Comparison of ENCODE assay signal across 24 mouse cellular contexts in the genomic region with DNA sequence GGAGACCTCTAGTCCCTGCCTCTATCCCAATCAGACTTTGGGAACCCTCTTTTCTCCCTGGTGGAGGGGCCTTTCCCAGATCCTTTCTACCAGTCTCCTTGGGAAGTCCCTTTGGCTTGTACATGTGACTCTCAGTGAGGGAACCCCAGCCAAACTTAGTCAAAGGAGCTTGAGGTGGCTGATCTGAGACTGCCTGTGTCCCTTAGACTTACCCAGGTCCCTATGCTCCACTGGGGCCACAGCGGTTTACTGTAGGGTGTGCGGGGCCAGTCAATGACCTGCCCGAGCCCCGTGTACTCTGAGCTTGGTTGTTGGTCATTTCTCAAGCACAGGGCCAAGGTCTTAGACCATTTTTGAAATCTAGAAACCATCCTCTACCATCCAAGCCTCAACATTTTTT. TPM values are rescaled to one million over a fixed set of nuclear protein-coding genes. Genes with fewer than 3 reads are reported as not detected.
DNase-seq lines count a peak whose midpoint lies in the region; ATAC-seq lines count a peak whose summit lies in the region.
"Had no signal": no experiment of that assay in that cellular context is flagged by ENCODE, and none has a peak within 500 bp of the region (broad histone marks: within the 10 kb centered on the region; RNA-seq: fewer than 3 reads in every experiment).

No protein-coding gene starts in this region.

- peak overlapping the region; percentile 70; the same call in 1 of the 2 replicates for H3K27ac ChIP-seq in forebrain, embryonic 10.5 days
- H3K27ac ChIP-seq in forebrain, embryonic 11.5 days (ENCODE audit: low read depth, low read length), result no peak overlapping the region
- 0 out of 2 replicates have a peak overlapping the region, but pooled peaks have one; percentile 70 for H3K27ac ChIP-seq in heart, embryonic 15.5 days
- peak overlapping the region; percentile 93 for H3K27ac ChIP-seq in liver, embryonic 15.5 days (replicated peaks)
- H3K27ac ChIP-seq: embryonic facial prominence, embryonic 12.5 days; forebrain, embryonic 12.5 days; hindbrain, embryonic 12.5 days; limb, embryonic 15.5 days; midbrain, embryonic 13.5 days; neural tube, embryonic 15.5 days had no signal

- ATAC-seq in forebrain, embryonic 11.5 days (replicated peaks; ENCODE audit: low FRiP score), result no peak
- ATAC-seq in heart, embryonic 15.5 days (replicated peaks; ENCODE audit: insufficient number of reproducible peaks, insufficient read depth, low FRiP score, low read depth), result no peak
- ATAC-seq in liver, embryonic 15.5 days (ENCODE audit: insufficient read depth), result no peak; the same call in 1 of the 2 replicates
- ATAC-seq: inflammation-experienced regulatory T-cells, adult 6 months; midbrain, embryonic 13.5 days had no signal

- H3K9ac ChIP-seq in forebrain, embryonic 11.5 days (ENCODE audit: low read length), result no peak overlapping the region
- no peak overlapping the region for H3K9ac ChIP-seq in heart, embryonic 15.5 days
- H3K9ac ChIP-seq in liver, embryonic 15.5 days, result peak overlapping the region; percentile 86
- H3K9ac ChIP-seq: embryonic facial prominence, embryonic 12.5 days; forebrain, embryonic 12.5 days; hindbrain, embryonic 12.5 days; limb, embryonic 15.5 days; midbrain, embryonic 13.5 days; neural tube, embryonic 15.5 days had no signal

- no peak overlapping the region for H3K4me2 ChIP-seq in forebrain, embryonic 11.5 days (ENCODE audit: low read depth, low read length, severe bottlenecking)
- no peak overlapping the region for H3K4me2 ChIP-seq in heart, embryonic 15.5 days
- peak overlapping the region; percentile 87 for H3K4me2 ChIP-seq in liver, embryonic 15.5 days
- H3K4me2 ChIP-seq: embryonic facial prominence, embryonic 12.5 days; forebrain, embryonic 12.5 days; hindbrain, embryonic 12.5 days; limb, embryonic 15.5 days; midbrain, embryonic 13.5 days; neural tube, embryonic 15.5 days had no signal

- DNase-seq in forebrain, embryonic 10.5 days (ENCODE audit: extremely low spot score, low spot score), result no peak
- no peak for DNase-seq in forebrain, embryonic 11.5 days (ENCODE audit: low spot score)
- no peak for DNase-seq in heart, postnatal 4 days
- peak; percentile 57 for DNase-seq in c-Kit-positive CD71-positive TER-119-positive erythroid progenitor cells, embryonic 14.5 days (ENCODE audit: low spot score)
- DNase-seq in left cerebral cortex, postnatal 14 days (ENCODE audit: low spot score in 2 of 2), result no peak
- DNase-seq in layer of hippocampus, postnatal 25 days (ENCODE audit: extremely low spot score in 1 of 2, low spot score in 1 of 2), result no peak
- DNase-seq: adrenal gland, postnatal 14 days; cerebellum, adult 2 months; gastrocnemius, postnatal 25 days; kidney, adult 9 months; kidney, postnatal 4 days; right cerebral cortex, postnatal 25 days; thymus, postnatal 25 days had no signal

- H3K9me3 ChIP-seq in forebrain, embryonic 10.5 days, result no peaks in the 10 kb centered on the region
- no peaks in the 10 kb centered on the region for H3K9me3 ChIP-seq in forebrain, embryonic 11.5 days (ENCODE audit: control insufficient read depth, low read length)
- H3K9me3 ChIP-seq in heart, embryonic 15.5 days (replicated peaks), result no peaks in the 10 kb centered on the region
- H3K9me3 ChIP-seq in liver, embryonic 15.5 days (replicated peaks), result no peaks in the 10 kb centered on the region
- H3K9me3 ChIP-seq: embryonic facial prominence, embryonic 12.5 days; forebrain, embryonic 12.5 days; hindbrain, embryonic 12.5 days; limb, embryonic 15.5 days; midbrain, embryonic 13.5 days; neural tube, embryonic 15.5 days had no signal

- H3K36me3 ChIP-seq in forebrain, embryonic 10.5 days (replicated peaks), result no peaks in the 10 kb centered on the region
- H3K36me3 ChIP-seq in forebrain, embryonic 11.5 days (ENCODE audit: control insufficient read depth, insufficient read depth, low read length), result no peaks in the 10 kb centered on the region
- no peaks in the 10 kb centered on the region for H3K36me3 ChIP-seq in heart, embryonic 15.5 days
- no peaks in the 10 kb centered on the region for H3K36me3 ChIP-seq in liver, embryonic 15.5 days (replicated peaks)
- H3K36me3 ChIP-seq: embryonic facial prominence, embryonic 12.5 days; forebrain, embryonic 12.5 days; hindbrain, embryonic 12.5 days; limb, embryonic 15.5 days; midbrain, embryonic 13.5 days; neural tube, embryonic 15.5 days had no signal

- WGBS in forebrain, embryonic 10.5 days, result 92% methylated on average over 4 of the region's 4 CpGs
- WGBS in forebrain, embryonic 11.5 days, result 94% methylated on average over 4 of the region's 4 CpGs
- 81% methylated on average over 4 of the region's 4 CpGs for WGBS in heart, embryonic 15.5 days
- WGBS in liver, embryonic 15.5 days (ENCODE audit: insufficient replicate concordance), result 62% methylated on average over 4 of the region's 4 CpGs

- H3K4me1 ChIP-seq in forebrain, embryonic 10.5 days, result peaks cover 14% of the 10 kb centered on the region
- H3K4me1 ChIP-seq in forebrain, embryonic 11.5 days (replicated peaks; ENCODE audit: control insufficient read depth, insufficient read depth, low read length), result no peaks in the 10 kb centered on the region
- H3K4me1 ChIP-seq in heart, embryonic 15.5 days (replicated peaks), result peaks cover 34% of the 10 kb centered on the region
- H3K4me1 ChIP-seq in liver, embryonic 15.5 days (replicated peaks), result peaks cover 97% of the 10 kb centered on the region
- H3K4me1 ChIP-seq: embryonic facial prominence, embryonic 12.5 days; forebrain, embryonic 12.5 days; hindbrain, embryonic 12.5 days; midbrain, embryonic 13.5 days; neural tube, embryonic 15.5 days had no signal

- intact Hi-C loops in left cerebral cortex, postnatal 14 days (cut with DNase I), result no loop called here

- no peak overlapping the region for H3K4me3 ChIP-seq in forebrain, embryonic 10.5 days
- no peak overlapping the region for H3K4me3 ChIP-seq in forebrain, embryonic 11.5 days (ENCODE audit: low read depth, low read length)
- H3K4me3 ChIP-seq in heart, embryonic 15.5 days, result no peak overlapping the region
- peak overlapping the region; percentile 68 for H3K4me3 ChIP-seq in liver, embryonic 15.5 days (replicated peaks)
- H3K4me3 ChIP-seq: embryonic facial prominence, embryonic 12.5 days; forebrain, embryonic 12.5 days; hindbrain, embryonic 12.5 days; limb, embryonic 15.5 days; midbrain, embryonic 13.5 days; myocyte; neural tube, embryonic 15.5 days had no signal

- H3K27me3 ChIP-seq in forebrain, embryonic 10.5 days (ENCODE audit: poor library complexity, severe bottlenecking), result no peaks in the 10 kb centered on the region
- H3K27me3 ChIP-seq in forebrain, embryonic 11.5 days (ENCODE audit: control insufficient read depth, insufficient read depth, low read length), result no peaks in the 10 kb centered on the region
- H3K27me3 ChIP-seq in heart, embryonic 15.5 days, result no peaks in the 10 kb centered on the region
- H3K27me3 ChIP-seq in liver, embryonic 15.5 days, result no peaks in the 10 kb centered on the region
- H3K27me3 ChIP-seq: embryonic facial prominence, embryonic 12.5 days; forebrain, embryonic 12.5 days; hindbrain, embryonic 12.5 days; limb, embryonic 15.5 days; midbrain, embryonic 13.5 days; neural tube, embryonic 15.5 days had no signal

RNA-seq across cellular contexts. Expression of gene Podxl, which starts 50.8 kb away (rescaled TPM):
- 17.2 and 20.6 TPM in 2 replicates for polyA plus RNA-seq in forebrain, embryonic 10.5 days (2016; fragmentation: Nextera tagmentation; extraction: Ambion mirVana)
- polyA plus RNA-seq in forebrain, embryonic 11.5 days (2014; fragmentation: Nextera tagmentation; extraction: Ambion mirVana), result 11.7 and 13.7 TPM in 2 replicates
- polyA plus RNA-seq in heart, embryonic 15.5 days (2015; fragmentation: Nextera tagmentation; extraction: Ambion mirVana), result 17.5 and 20.7 TPM in 2 replicates
- total RNA-seq in heart, postnatal 4 days (2021), result 10 to 100 TPM; 68.6 to 78.1 TPM
- polyA plus RNA-seq in liver, embryonic 15.5 days (2015; fragmentation: Nextera tagmentation; extraction: Ambion mirVana), result 5.1 and 5.8 TPM in 2 replicates
- total RNA-seq in left cerebral cortex, postnatal 14 days (2021), result 10 to 100 TPM; 18.6 to 18.7 TPM
- total RNA-seq in layer of hippocampus, postnatal 25 days (2021), result 10 to 100 TPM; 14.0 to 17.2 TPM
- total RNA-seq: CH12.LX had no signal
